Mouse (Mus musculus): Measurements from ENCODE around the gene Cdk15.

Cdk15 gene

DNA sequence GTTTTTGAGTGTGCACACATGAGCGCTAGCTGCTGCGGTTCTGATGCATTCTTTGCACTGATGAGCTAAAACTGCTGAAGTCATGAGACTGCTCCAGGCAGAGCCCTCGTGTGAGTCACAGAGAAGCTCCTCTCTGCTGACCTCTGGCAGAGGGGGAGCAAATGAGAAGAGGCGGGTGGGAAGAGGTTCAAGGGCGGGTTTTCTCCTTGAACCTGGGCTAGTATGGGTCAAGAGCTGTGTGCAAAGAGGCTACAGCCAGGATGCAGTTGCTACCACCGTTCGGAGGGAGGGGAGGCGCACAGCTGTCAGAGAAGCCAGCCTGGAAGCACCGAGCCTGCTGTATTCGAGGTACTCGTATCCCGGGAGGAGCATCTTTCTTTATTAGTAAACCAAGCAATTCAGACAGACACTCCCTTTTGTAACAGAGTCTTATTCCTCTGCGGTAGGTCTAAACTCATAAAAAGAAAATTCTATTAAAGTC is at the start of gene Cdk15:
Gene Cdk15, plus strand, starts transcription at position 156 of the 481 bp plus-strand sequence.
- peak in 1 of 2 experiments; percentile 43 for DNase-seq (ENCODE audit: low spot score in 2 of 2)

DNA sequence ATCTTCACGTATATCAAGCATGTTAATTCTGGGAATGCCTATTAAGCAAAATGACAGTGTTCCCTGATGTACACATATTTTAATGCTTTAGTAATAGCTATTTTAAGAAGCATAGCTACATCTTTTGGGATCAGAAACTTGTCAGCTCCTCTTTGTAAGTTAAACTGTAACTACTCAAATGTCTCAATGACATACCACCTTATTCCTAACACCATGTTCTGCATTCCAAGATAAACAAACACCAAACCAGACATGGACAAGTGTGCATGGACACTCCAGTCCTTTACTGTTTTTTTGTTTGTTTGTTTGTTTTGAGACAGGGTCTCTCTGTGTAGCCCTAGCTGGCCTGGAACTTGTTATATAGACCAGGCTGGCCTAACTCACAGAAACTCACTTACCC is 48.4 kb upstream of the Cdk15 start:
- no peak for DNase-seq (ENCODE audit: low spot score in 2 of 2)

GRCm38 (mm10) chr1:59211651-59212050 is 45.1 kb upstream of the Cdk15 start:
- no peak for DNase-seq (ENCODE audit: low spot score in 2 of 2)

- DNase-seq (ENCODE audit: low spot score in 2 of 2): no peak
Observed at GRCm38 (mm10) chr1:59212076-59212779, 44.5 kb upstream of the Cdk15 start.

DNA sequence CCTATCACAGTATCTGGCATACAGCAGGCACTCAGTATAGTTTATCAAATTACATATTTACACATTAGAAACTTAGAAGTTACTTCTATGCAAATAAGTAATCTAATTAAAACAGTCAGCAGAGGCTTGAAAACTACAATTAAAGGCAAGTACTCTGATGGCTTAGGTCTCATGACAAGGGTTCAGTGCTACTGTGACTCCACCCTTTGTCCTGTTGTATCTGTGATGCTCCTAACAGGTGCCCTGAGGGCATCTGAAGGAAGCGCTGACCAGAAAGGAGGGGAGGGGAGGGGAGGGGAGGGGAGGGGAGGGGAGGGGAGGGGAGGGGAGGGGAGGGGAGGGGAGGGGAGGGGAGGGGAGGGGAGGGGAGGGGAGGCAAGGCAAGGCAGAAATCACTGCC is 43.8 kb upstream of the Cdk15 start:
- DNase-seq (ENCODE audit: low spot score in 2 of 2): no peak

- no peak for DNase-seq (ENCODE audit: low spot score in 2 of 2)
Observed at GRCm38 (mm10) chr1:59215446-59215845, 41.3 kb upstream of the Cdk15 start.

- DNase-seq (ENCODE audit: low spot score in 2 of 2): no peak
Observed at GRCm38 (mm10) chr1:59220371-59220770, 36.3 kb upstream of the Cdk15 start.

- DNase-seq (ENCODE audit: low spot score in 2 of 2): no peak
Observed at GRCm38 (mm10) chr1:59221591-59221990, 35.1 kb upstream of the Cdk15 start.

GRCm38 (mm10) chr1:59222101-59222825 is 34.4 kb upstream of the Cdk15 start:
- no peak for DNase-seq (ENCODE audit: low spot score in 2 of 2)

GRCm38 (mm10) chr1:59228552-59228951 is 28.2 kb upstream of the Cdk15 start:
- no peak for DNase-seq (ENCODE audit: low spot score in 2 of 2)

DNA sequence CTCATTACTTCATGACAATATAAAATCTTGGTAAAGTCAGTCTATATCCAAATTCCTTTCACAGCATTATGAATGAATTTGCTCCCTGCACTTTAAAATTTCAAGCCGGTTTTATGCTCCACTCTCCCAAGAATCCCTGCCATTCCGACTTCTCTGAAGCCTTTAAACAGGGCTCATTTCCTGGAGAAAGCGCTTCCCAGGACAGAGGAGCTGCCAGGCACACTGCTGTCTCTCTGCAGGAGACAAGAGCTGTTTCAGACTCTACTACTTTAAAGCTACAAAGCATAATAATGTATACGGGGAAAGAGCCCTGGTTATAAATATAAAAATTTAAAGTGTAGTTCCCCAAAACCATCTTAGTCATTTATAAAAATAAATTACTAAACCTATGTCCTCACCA is 27.5 kb upstream of the Cdk15 start:
- no peak for DNase-seq (ENCODE audit: low spot score in 2 of 2)

DNA sequence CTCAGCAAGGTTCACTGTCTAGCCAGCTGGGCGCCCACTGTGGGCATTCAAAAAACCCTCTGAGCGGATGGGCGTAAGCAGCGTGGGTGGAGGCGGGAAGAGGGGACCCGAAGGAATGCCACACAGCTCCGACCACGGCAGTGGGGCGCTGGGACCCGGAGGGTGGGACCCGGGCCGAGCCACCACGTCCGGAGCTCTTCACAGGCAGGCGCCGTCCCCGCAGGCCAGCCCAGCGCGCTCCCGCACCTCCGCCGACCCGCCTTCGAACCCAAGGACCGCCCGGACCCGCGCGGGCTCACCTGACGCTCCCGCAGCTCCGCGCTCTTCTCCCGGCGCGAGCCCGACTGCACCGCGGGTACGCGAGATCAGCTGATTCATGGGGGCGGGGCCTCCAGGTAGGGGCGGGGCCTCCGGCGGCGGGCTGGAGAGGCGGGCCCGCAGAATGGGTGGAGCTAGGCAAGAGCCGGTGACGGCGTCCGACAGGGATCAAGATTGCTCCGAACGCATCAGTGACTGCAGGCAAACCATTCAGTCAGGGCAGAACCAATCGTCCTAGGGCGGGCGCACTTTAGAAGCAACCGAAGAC is 19.8 kb upstream of the Cdk15 start, which contains the start of gene Als2:
Gene Als2, minus strand, starts transcription at position 376 of the 586 bp plus-strand sequence.
- DNase-seq (ENCODE audit: low spot score in 2 of 2): peak; percentile 98 to 100

DNA sequence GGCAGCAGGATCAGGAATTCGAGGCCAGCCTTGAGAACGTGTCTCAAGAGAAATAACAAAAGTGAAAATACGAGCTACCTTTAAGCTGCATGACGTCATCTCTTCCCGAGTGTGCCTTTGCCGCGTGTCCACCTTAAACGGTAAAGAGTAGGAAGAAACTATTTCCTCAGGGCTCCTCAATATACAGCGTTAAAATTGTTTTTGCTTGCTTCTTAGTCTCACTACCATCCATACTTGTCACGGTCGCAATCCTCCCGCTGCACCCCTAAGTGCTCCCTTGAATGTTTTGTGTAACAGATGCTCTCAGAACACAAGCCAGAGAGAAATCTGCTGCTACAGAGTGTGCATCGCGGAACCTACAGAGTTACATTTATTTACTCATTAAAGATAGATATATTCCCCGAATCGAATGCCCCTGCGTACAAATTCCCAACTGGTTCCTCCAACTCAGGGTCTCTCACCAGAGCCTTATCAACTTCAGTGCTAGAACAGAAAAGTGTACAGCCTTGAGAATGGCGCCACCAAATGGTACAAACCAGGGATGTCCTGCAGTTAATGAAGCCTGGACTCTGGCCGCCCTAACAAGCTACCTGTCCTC is 19.0 kb upstream of the Cdk15 start:
- peak; percentile 43 to 58 for DNase-seq (ENCODE audit: low spot score in 2 of 2)

DNA sequence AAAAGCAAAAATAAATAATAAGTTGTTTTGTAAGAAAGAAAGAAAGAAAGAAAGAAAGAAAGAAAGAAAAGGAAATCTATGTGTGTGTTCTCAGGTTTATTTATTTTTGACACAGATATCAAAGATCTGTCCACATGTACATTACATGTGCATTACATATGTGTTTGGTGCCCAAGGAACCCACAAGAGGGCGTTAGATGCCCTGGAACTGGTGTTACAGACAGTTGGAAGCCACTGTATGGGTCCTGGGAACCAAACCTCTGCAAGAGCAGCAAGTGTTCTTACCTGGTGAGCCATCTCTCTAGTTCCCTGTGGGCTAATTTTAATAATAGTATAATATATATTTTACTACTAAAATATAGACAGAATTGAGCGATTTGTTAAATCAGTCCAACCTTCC is 12.9 kb upstream of the Cdk15 start:
- DNase-seq (ENCODE audit: low spot score in 2 of 2): no peak

DNA sequence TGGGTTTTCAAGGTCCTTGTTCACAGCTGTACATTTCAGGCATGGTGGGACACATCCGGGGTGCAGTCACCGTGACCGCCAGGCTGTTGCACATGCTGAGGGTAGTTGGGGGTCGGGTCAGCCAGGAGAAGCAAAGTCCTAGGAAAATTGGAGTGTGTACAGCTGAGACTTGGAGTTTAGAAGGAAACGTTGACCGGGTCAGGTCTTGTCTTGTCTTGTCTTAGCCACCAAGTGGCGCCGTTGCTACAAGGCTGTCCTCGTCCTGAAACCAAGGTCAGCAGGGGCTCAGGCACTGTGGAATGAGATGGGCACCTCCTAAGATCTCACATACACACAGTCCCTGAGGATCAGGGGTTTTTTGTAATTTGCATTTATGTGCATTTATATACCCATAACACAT is 9.1 kb upstream of the Cdk15 start:
- DNase-seq (ENCODE audit: low spot score in 2 of 2): peak; percentile 19 to 34

- DNase-seq (ENCODE audit: low spot score in 2 of 2): no peak
Observed at GRCm38 (mm10) chr1:59252762-59253161, 3.9 kb upstream of the Cdk15 start.

- no peak for DNase-seq (ENCODE audit: low spot score in 2 of 2)
Observed at GRCm38 (mm10) chr1:59253301-59253909, 3.3 kb upstream of the Cdk15 start.

- no peak for DNase-seq (ENCODE audit: low spot score in 2 of 2)
Observed at GRCm38 (mm10) chr1:59257736-59258135, 1.0 kb downstream of the Cdk15 start.

GRCm38 (mm10) chr1:59268931-59269330 is 12.2 kb downstream of the Cdk15 start:
- DNase-seq (ENCODE audit: low spot score in 2 of 2): no peak

- DNase-seq (ENCODE audit: low spot score in 2 of 2): no peak
Observed at GRCm38 (mm10) chr1:59269466-59269865, 12.8 kb downstream of the Cdk15 start.

GRCm38 (mm10) chr1:59269951-59270689 is 13.4 kb downstream of the Cdk15 start:
- DNase-seq (ENCODE audit: low spot score in 2 of 2): no peak
